Mouse (Mus musculus) cerebellum, adult 11 months (tissue): ENCODE measurements at regions not wholly inside any gene's neighbourhood (a gene's known extent, or its start where the extent isn't known, plus 50 kb on each side); places are given as distances from the start of the nearest gene placed in this dataset.

Experiments
- DNase-seq: peaks from one replicate; pipeline ENCODE4 v3.0.0; 2022

DNA sequence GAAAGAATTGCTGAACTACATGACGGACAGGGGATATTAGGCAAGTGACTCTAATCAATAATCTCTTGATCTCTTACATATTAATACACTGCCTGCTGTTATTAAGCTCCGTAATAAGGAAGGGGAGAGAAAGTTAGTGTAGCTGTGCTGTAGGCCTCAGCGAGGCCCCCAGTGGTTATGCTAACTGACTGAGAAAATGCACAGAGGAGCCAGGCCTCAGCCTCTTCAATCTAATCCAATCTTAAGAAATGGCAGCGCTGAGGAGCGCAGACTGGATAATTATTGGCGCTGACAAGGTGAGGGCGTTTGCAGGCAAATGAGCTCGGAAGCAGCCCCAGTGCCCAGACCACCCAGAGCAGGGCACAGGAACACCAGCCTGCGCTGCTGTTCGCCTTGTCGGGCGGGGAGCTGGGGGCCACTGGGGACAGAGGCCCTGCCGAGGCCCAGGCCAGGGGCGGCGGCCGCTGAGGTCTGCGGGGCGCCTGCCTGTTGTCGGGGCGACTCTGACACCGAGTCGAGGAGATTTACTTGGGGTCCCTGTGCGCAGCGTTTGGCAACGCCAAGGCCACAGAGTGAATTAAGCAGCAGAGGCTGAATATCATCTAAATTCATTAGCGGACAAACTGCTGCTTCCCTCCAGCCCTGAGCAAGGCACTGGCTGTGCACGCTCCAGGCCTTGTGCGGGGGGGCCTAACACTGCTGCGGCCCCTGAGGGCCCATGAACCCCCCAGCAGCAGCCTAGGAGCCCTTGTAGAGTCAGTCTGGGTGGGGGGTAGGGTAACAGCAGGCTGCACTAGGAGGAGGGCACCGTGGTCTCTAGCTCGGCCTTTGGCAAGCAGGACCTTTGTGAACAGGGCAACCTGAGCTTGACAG is 493.4 kb upstream of the Mki67 start:
- DNase-seq = no peak

DNA sequence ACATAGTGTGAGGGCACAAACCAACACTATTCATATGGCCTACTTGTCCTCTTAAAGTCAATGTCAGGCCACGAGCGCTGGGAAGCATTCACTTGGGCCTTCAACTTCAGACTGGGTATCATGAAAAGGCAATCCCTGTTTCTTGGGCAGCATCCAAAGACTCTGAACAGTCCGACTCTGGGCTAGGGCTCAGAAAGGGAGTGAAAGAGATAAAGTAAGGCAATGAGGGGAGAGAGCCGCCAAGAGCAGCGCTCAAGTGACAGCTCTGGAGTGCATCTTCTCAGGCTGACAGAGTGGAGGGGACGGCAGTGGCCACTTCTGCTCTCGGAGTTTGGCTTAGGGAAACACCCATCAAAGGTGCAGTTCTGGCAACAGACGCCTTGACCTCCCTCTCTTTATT is 496.3 kb upstream of the Mki67 start:
- DNase-seq = no peak

DNA sequence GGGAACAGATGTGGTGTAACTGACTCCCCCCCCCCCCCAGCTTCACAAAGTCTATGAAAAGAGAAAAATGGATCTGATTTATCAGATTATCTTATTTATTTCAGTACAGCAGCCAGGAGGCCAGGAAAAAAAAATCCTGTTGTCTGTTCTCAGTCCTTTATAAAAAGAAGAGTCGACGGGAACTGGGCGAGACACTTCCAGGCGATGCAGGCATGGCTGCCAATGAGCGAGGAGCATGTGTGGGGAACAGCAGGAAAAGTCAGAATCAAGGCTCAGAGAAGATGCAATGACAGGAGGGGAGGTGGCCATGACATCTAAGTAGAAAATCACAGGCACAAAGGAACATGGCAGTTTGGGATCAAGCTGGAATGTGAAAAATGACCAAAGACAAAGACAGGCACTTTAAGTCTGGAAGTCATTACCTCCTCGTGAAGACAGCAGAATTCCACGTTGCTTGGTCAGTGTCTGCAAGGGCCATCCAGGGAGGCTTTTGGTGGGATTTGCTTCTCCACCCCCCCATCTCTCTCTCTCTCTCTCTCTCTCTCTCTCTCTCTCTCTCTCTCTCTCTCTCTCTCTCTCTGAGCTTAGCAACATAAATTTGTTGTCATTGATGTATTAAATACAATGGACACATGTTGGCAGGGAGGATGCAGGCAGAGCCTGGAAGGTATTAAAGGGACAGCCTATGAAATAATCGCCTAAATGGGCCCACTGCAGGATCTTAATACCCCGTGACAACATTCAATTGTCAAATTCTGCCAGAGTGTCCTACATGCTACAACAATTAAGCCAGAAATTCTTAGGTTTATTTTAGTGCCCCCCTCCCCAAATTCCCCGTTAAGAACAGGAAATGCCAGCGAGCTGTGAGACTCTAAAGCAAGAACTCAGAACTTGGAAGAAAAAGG is 497.1 kb upstream of the Mki67 start:
- no peak for DNase-seq

DNA sequence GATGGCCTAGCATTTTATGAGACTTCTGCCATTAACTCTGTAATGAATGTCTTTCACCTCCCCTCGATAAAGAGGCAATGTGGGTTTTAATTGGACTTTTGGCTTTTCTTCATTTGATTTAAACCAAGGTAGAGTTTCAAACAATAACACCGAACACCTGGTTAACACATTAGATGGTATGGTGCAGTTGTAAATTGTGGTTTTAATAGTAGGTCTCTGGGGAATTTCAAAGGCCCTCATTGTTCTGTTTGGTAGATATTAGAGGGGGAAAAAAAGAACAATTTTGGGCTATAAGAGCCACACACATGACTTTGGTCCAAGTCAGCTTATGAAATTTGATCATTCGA is 497.8 kb upstream of the Mki67 start:
- DNase-seq = no peak

DNA sequence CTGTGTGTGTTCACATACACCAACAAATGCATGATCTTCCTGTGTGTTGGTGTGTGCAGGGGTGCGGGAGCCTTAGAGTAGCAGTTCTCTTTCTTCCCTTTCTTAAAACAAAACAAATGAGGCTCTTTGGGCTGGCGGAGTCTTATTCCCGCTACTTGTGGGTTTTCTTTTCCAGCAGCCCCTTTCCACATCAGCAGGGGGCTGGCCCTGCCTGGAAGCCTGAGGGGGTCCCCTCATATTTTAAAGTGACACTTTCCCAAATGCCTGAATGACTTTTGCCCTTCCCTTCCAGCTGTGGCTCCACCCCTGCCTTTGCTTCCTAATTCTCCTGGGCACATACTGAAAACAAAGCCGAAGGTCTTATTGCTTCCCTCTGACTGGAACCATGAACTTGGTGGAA is 498.3 kb upstream of the Mki67 start:
- DNase-seq = no peak

DNA sequence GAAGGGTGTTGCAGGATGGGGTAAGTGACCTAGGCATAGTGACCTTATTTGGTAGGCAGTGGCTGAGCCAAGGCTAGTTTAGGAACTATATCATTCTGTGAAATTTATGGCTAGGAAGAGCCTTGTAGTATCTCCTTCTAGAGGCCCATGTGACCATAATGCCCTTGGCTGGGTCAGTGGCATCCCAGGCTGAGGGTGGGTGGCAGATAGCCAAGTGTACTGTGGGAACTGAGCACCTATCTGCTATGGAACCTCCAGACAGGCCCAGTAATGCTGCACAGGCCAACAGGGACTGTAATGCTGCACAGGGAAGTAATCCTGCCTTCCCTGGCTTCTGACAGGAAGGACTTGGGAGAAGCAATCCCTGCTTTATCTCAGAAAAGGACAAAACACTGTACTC is 500.6 kb upstream of the Mki67 start:
- no peak for DNase-seq

DNA sequence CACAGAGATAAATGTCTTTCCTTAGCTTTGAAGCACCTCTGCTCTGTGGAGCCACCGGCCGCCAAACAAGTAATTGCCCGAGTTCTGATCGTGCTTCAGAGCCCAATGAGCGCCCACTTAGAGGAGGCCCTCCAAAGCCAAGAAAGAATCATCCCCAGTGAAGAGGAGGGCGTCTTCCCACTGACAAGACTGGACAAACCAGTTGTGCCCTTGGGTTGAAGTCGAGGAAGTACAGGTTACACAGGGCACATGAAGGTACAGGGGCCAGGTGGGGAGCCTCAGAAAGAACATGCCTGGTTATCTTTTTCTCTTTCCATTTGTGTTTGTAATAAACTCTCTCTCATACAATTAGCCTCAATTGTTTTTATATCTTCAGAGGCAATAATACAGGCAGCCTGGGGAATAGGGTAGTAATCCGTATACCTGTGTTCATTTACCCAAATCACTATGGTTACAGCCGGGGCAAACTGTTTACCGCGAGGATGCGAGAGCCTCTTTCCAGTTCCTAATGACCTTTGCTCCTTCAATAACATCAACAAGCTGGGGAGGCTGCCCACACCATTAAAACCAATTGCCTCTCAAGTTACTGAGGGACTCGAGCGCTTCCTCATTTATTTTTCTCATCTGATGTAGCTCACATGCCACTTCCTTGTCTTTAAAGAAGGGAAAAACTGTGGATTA is 503.5 kb upstream of the Mki67 start:
- no peak for DNase-seq

DNA sequence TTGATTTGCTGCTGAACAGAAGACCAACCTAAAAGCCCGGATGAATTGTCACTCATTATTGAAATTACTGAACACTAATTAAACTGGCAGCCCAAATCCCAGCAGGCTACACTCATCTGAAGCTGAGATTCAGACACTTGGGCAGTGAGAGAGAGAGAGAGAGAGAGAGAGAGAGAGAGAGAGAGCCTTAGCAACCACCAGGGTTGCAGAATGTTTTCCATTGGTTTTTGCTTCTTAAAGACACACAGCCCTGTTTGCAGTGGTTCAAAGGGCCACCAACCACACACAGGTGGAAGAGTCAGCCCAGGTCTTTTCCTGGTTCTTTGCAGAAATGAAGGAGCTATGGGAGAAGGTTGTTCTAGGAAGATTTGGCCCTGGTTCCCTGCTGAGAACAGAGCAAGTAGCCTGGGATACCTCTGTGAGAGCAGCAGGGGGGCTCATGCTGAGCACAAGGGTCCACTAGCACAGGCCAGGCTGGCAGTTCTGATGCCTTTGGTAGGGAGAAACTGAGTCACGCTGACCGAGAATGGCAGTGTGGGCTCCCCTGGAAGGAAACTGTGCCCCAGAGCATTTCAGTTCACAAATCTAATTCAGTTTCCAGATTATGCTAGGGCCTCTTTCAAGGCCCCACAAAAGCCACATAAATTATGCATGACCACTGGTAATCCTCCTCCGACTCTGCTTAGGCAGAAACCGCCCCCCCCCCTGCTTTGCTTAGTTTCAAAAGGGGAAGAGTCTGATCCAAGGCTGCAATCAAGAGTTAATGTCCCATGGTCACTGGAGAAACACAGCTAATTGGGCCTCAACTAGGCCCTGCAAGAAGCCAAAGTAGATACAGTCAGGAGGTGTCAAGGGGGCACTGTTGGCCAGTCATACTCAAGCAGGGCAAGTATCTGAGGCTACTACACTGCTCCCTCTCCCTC is 504.3 kb upstream of the Mki67 start:
- DNase-seq = no peak

DNA sequence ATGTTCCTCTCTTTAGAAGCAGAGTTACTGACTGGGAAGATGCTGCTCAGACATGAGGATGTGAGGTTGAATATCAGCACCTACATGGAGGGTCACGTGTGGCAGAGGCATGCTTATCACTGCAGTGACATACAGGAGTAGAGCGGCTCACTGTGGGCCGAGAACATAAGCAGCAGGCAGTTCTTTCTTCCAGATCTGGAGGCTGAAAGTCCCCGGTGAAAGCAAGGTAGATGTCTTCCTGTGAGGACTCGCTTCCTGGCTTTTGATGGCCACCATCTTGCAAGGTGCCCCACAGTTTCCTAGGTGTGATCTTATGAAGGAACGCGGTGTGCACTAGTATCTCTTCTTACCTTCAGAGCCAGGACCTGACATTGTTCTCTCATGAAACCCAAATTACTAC is 505.5 kb upstream of the Mki67 start:
- DNase-seq = no peak

DNA sequence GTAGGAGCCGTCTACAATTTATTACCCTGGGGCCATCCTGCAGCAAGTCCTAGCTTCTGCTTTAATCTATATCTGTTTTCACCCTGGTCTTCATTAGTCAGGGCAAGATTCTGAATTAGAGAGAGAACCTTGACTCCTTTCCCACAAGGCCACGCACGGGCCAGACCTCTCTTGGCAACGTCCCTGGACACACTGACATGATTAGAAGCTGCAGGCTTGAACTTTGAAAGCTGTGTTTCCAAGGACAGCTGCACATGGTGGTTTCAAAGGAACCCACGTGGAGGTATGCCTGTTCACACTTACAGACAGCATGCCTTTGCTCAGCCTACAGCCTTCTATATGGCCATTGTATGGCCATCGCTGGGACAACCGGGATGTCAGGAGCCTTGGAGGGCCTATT is 509.9 kb upstream of the Mki67 start:
- no peak for DNase-seq

DNA sequence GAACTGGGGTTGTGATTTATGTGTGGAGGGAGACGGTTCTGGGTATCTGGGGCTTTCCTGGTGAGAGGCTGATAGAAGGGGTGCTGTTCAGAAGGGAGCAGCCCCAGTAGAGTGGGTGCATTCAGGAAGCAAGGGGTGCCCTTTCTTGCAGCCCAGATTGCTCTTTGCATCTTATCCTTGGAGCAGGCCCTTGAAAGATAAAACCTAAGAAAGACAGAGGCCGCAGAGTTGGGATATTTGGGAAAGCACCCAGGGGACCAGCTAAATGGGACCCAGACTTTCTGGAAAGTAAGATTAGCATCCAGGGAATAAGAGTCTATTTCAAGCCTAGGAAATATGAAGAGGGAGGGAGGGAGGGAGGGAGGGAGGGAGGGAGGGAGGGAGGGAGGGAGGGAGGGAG is 512.2 kb upstream of the Mki67 start:
- DNase-seq = no peak

DNA sequence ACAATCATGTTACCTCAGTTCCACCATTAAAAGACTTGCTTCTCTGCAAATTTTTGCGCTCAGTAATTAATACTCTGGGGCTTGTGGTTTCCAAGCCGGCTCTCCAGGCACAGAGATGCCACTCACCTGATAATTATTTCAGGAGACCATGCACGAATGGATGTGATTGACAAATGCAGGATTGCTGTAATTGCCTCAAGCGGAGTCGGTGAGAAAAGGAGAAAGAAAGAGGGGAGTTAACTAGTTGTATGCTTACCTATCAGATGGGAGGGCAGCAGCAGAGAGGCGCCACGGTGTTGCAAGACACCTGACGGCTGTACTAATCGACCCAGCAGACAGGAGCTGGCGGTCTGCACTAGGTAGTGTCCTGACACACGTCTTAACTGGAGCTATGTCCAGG is 513.4 kb upstream of the Mki67 start:
- DNase-seq = no peak

DNA sequence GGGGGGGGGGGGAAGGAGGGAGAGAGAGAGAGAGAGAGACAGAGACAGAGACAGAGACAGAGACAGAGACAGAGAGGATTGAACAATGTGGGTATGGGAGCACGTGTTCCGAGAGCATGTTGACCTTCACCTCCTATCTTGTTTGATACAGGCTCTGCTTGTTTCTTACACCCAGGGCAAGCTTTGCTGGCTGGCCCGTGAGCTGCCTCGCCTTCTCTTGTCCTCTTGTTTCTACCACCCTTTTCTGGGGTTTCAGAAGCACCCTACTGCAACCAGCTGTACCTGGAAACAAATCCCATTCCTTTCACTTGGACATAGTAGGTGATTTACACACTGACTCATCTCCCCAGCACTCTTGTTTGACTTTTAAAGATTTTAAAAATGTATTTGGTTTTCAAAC is 516.0 kb upstream of the Mki67 start:
- no peak for DNase-seq

DNA sequence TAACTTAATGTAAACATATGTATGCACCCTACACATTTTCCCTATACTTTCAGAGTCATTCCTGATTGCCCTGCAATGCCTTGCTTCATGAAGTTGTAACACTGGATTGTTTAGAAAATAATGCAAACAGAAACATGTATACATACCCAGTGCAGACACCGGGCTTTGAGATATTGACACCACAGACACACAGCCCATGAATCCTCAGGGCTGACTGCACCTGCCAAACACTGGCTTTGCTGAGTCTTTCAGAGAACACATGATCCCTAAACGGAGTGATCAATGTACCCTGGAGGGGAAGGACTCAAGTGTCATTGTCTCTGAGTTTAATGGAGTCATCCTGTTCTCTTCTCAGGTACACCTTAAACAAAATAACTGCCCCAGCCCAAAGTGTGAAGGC is 519.4 kb upstream of the Mki67 start:
- no peak for DNase-seq

DNA sequence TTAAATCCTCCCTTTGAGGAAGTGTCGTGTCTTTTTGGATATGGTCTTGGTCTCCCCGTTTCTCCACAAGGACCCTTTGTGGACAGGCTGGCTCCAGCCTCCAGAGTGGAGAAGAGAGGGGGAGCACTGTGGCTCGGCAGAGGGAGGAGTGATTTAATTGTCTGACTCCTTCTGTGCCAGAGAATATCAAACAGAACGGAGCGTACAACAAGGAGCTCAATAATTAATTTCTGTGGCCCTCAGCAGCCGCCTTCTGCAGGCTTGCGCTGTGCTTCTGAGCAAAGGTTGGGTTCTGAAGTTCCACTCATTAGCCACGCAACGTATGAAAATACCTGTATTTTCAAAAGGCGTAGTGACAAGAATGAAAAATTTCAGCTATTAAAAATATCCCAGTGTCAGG is 520.2 kb upstream of the Mki67 start:
- no peak for DNase-seq

DNA sequence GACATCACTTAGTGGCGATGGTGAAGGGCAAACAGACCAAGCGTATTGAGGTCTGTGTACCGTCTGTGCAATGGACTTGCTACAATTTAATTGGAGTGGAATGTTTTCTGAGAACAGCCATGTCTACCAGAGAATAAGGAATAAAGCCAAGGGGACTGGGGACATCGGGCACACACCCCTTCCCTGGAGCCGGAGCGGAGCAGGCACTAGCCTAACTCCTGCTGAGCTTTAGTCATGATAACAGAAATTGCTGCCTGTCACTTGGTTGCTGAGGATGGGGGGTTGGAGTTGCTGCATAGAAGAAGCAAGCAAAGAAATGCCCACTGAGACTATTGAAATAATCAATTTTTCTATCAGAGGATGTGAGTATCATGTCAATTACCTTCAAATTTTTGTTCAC is 549.5 kb upstream of the Mki67 start:
- no peak for DNase-seq

DNA sequence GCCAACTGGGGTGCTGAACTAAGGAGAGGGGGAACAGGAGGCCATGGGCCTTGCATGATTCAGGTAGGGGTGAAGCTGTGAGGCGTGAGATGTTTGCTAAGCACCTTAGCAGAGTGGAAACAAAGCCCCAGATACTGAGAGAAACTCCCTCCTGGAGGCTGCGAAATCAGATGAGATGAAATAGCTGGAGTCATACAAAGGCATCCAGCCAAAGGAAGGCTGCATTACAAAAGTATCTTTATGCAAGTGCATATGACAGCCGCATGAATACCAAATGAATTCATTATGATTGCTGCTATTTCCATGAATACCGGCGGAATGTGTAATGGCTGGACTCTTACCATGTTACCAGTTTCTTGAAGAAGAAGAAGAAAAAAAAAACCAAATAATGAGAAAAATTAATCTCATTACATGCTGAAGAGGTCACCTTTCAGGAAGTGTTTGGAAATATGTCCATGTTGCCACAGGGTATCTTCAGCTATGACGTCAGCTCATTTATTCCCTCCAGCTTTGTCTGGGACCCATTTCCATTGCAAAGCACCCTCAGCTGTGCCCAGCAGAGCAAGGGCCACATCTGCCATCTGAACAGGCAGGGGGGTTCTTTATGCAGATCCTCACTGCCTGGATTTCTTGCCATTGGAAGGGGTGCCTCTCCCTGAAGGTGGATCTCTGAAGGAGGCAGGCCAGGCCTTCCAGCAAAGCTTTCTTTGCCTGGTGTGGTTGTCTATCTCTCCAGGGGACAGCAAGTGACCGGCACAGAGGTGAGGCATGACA is 551.7 kb upstream of the Mki67 start:
- DNase-seq = no peak

DNA sequence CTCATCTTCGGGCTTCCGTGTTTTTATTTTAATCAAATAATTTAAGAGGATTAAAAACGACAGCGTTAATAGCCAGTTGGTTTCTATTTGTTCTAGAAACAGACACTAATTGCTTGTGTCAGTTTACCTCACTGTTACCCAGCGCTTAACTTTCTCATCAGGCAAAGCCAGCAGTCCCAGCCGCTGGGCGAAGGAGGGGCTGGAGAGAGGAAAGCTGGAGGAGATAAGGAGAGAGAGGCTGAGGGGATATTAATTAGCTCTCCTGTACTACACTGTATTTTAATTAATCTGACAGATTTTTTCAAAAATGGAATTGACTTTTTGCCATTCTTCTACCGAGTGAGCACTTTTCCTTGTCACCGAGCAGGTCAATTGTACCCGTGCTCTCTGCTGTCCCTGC is 559.5 kb upstream of the Mki67 start:
- DNase-seq = no peak

DNA sequence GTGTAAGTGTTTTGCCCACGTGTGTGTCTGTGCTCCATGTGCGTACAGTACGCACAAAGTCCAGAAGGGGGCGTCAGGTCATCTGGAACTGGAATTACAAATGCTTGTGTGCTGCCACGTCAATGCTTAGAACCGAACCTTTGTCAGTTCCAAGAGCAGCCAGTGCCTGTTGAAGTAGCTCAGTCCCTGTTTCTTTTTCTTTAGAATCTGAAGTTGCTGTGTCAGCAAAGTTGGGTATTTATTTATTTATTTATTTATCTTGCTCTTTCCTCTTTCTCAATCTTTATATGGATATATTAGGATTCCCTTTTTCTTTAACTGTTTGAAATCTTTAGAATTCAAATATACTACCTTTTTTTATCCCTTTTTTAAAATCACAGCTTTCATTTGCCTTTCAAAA is 567.6 kb upstream of the Mki67 start:
- DNase-seq = no peak

DNA sequence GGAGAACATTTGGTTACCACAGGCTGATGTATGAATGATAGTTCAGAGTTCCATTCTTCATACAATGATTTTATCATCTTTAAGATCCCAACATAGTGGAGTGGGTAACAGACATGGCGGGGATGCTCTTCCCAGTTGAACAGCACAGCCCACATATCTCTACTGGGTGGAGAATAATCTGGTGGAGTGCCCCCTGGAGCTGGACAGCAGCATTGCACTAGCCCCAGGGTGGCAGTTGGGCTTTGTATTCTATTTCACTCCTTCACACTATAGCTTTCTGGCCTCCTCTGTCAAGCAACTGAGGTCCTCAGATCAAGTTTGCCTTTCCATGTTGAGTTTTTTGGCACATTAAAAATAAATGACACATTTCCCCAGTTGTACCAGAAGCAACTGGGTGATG is 569.4 kb upstream of the Mki67 start:
- no peak for DNase-seq

DNA sequence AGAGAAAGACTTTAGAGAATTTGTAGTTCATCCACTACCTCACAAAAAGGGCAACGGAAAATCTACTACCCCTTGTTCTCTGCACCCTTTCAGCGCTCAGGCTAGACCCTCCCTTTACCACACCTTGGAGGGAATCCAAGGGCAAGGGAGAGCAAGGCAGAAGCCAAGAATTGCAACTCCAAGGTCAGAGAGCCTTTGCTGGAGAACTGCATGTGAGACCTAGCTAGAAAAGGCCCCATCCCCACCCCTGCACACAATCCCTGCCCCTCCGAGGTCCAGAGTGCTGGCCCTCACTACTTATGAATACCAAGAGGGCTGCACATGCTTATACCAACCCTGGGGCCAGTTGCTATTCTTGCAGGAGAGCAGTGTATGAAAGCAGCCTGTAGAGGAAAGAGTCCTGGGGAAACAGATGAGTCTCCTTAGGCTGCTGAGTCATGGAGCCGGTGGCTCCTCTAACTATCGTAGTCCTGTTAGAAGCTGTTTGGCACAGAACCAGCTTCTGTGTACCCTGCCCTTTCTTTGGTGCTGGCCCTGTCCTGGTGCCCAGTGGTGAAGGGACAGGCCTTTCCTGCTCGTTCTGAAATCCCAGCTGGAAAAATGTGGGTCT is 577.5 kb upstream of the Mki67 start:
- no peak for DNase-seq
